In genomic region chr1:159222046-159222445, GRCm38 (mm10) we compare ENCODE assay signal across 28 mouse cellular contexts. TPM values are rescaled to one million over a fixed set of nuclear protein-coding genes. Genes with fewer than 3 reads are reported as not detected.
A peak's percentile ranks its signal among the peaks of the same experiment; 100 is the strongest.
DNase-seq lines count a peak whose midpoint lies in the region; ATAC-seq lines count a peak whose summit lies in the region.
"Had no signal": no experiment of that assay in that cellular context is flagged by ENCODE, and none has a peak within 500 bp of the region (broad histone marks: within the 10 kb centered on the region; RNA-seq: fewer than 3 reads in every experiment).

No protein-coding gene starts in this region.

- DNase-seq in MN1 (ENCODE audit: low spot score), result peak; percentile 25
- DNase-seq in brain, adult 2 months (ENCODE audit: low read depth, low spot score), result peak; percentile 14
- peak; percentile 95 for DNase-seq in gonadal fat pad, adult 2 months (ENCODE audit: low read depth)
- peak; percentile 71 for DNase-seq in retina, postnatal 1 day
- DNase-seq in embryo, embryonic 11 days, result no peak
- no peak for DNase-seq in left cerebral cortex, postnatal 14 days (ENCODE audit: low spot score in 2 of 2)
- DNase-seq: adrenal gland, adult 8-10 months; adrenal gland, postnatal 14 days; adrenal gland, postnatal 36 days; B cell, adult 2 months; cerebellum, adult 11 months; cerebellum, adult 2 months; cerebellum, adult 9-10 months; cerebellum, postnatal 10 days; cerebellum, postnatal 25 days; forebrain, postnatal 0 days had no signal

- H3K36me3 ChIP-seq in intestine, embryonic 15.5 days, result no peaks in the 10 kb centered on the region
- H3K36me3 ChIP-seq in midbrain, embryonic 15.5 days (replicated peaks), result no peaks in the 10 kb centered on the region
- H3K36me3 ChIP-seq: embryonic facial prominence, embryonic 13.5 days; embryonic facial prominence, embryonic 15.5 days; forebrain, embryonic 15.5 days; G1E had no signal

- intact Hi-C loops in left cerebral cortex, postnatal 14 days (cut with DNase I), result no loop called here

- 75% methylated on average over 2 of the region's 2 CpGs for WGBS in intestine, embryonic 15.5 days
- WGBS in midbrain, embryonic 15.5 days, result 73% methylated on average over 2 of the region's 2 CpGs

- no peak overlapping the region for H3K27ac ChIP-seq in intestine, embryonic 15.5 days
- no peak overlapping the region for H3K27ac ChIP-seq in midbrain, embryonic 15.5 days
- H3K27ac ChIP-seq: embryonic facial prominence, embryonic 13.5 days; embryonic facial prominence, embryonic 15.5 days; forebrain, embryonic 13.5 days; forebrain, embryonic 15.5 days had no signal

- H3K27me3 ChIP-seq in intestine, embryonic 15.5 days (replicated peaks), result no peaks in the 10 kb centered on the region
- no peaks in the 10 kb centered on the region for H3K27me3 ChIP-seq in midbrain, embryonic 15.5 days (replicated peaks)
- H3K27me3 ChIP-seq: CH12.LX; embryonic facial prominence, embryonic 13.5 days; embryonic facial prominence, embryonic 15.5 days; forebrain, embryonic 13.5 days; forebrain, embryonic 15.5 days had no signal

- H3K9me3 ChIP-seq in intestine, embryonic 15.5 days, result no peaks in the 10 kb centered on the region
- no peaks in the 10 kb centered on the region for H3K9me3 ChIP-seq in midbrain, embryonic 15.5 days
- H3K9me3 ChIP-seq: embryonic facial prominence, embryonic 13.5 days; embryonic facial prominence, embryonic 15.5 days; forebrain, embryonic 13.5 days; forebrain, embryonic 15.5 days; G1E had no signal

- H3K4me3 ChIP-seq in intestine, embryonic 15.5 days (replicated peaks), result no peak overlapping the region
- H3K4me3 ChIP-seq in midbrain, embryonic 15.5 days, result no peak overlapping the region
- H3K4me3 ChIP-seq: embryonic facial prominence, embryonic 13.5 days; embryonic facial prominence, embryonic 15.5 days; erythroblast, embryonic 14.5 days; forebrain, embryonic 13.5 days; forebrain, embryonic 15.5 days had no signal

- no peak overlapping the region for H3K9ac ChIP-seq in intestine, embryonic 15.5 days
- no peak overlapping the region for H3K9ac ChIP-seq in midbrain, embryonic 15.5 days
- H3K9ac ChIP-seq: embryonic facial prominence, embryonic 13.5 days; embryonic facial prominence, embryonic 15.5 days; forebrain, embryonic 13.5 days; forebrain, embryonic 15.5 days; forebrain, postnatal 0 days had no signal

- no peak for ATAC-seq in intestine, embryonic 15.5 days
- no peak for ATAC-seq in midbrain, embryonic 15.5 days (replicated peaks)
- ATAC-seq: activated CD4-positive, CD25-positive, alpha-beta regulatory T cell, adult 4 months; CD4-positive, CD25-positive, alpha-beta regulatory T cell, adult 4 months; forebrain, embryonic 13.5 days; forebrain, embryonic 15.5 days; forebrain, postnatal 0 days; Patski had no signal

- no peaks in the 10 kb centered on the region for H3K4me1 ChIP-seq in intestine, embryonic 15.5 days (replicated peaks)
- no peaks in the 10 kb centered on the region for H3K4me1 ChIP-seq in midbrain, embryonic 15.5 days
- H3K4me1 ChIP-seq: embryonic facial prominence, embryonic 13.5 days; embryonic facial prominence, embryonic 15.5 days; forebrain, embryonic 13.5 days; forebrain, embryonic 15.5 days had no signal

- H3K4me2 ChIP-seq in intestine, embryonic 15.5 days (replicated peaks), result no peak overlapping the region
- no peak overlapping the region for H3K4me2 ChIP-seq in midbrain, embryonic 15.5 days
- H3K4me2 ChIP-seq: embryonic facial prominence, embryonic 13.5 days; embryonic facial prominence, embryonic 15.5 days; forebrain, embryonic 13.5 days; forebrain, embryonic 15.5 days had no signal

RNA-seq across cellular contexts. Expression of gene Cop1, which starts 10.1 kb away (rescaled TPM):
- polyA plus RNA-seq in gonadal fat pad, adult 2 months (2012; rRNA removed), result 47.5 and 55.8 TPM in 2 replicates
- 55.6 and 73.0 TPM in 2 replicates for polyA plus RNA-seq in intestine, embryonic 15.5 days (2015; fragmentation: Nextera tagmentation; extraction: Ambion mirVana)
- 91.5 and 99.8 TPM in 2 replicates for polyA plus RNA-seq in midbrain, embryonic 15.5 days (2015; fragmentation: Nextera tagmentation; extraction: Ambion mirVana)
- 100 to 1,000 TPM; 130 to 141 TPM for total RNA-seq in left cerebral cortex, postnatal 14 days (2021)

Comparison
In these comparisons a context has a peak if more than half of its experiments do, and no peak if none do; other contexts are left out.
1. DNase-seq: peak in MN1 (single experiment), brain, adult 2 months (single experiment), gonadal fat pad, adult 2 months (single experiment) and retina, postnatal 1 day (single experiment); none in embryo, embryonic 11 days (single experiment) and left cerebral cortex, postnatal 14 days (0 of 2).